Mouse (Mus musculus) G1E (cell line): ENCODE data around the gene Adora3. TPM values are rescaled to one million over a fixed set of nuclear protein-coding genes. Genes with fewer than 3 reads are reported as not detected.

Experiments
- ATAC-seq: 2 replicates; pipeline ENCODE4 v1.8.0; 2016; ENCODE audit warnings: mild to moderate bottlenecking; ENCODE audit not compliant: insufficient number of reproducible peaks, poor library complexity, low FRiP score, severe bottlenecking; ENCODE audit errors: extremely low read depth
- DNase-seq: peaks from one replicate; pipeline ENCODE4 v3.0.0; 2012; ENCODE audit warnings: low spot score
- H3K27me3 ChIP-seq: 2 replicates; pipeline ENCODE4 v1.6.1; 2012; ENCODE audit warnings: mild to moderate bottlenecking, low read length, inconsistent platforms; ENCODE audit not compliant: insufficient read depth
- H3K36me3 ChIP-seq: replicated peaks from 2 replicates; pipeline ENCODE3; 2012; ENCODE audit warnings: mild to moderate bottlenecking, inconsistent platforms
- H3K4me1 ChIP-seq: 2 replicates; pipeline ENCODE4 v1.6.1; 2012; ENCODE audit warnings: low read depth, low read length, inconsistent platforms, mixed read lengths; ENCODE audit not compliant: insufficient read depth
- H3K4me3 ChIP-seq: 2 replicates; pipeline ENCODE4 v1.5.1; 2012; ENCODE audit warnings: low read depth, mild to moderate bottlenecking, inconsistent platforms, low read length, moderate library complexity, mixed read lengths
- H3K9me3 ChIP-seq: replicated peaks from 2 replicates; pipeline ENCODE4 v1.6.1; 2012; ENCODE audit warnings: inconsistent platforms
- CTCF ChIP-seq: IDR thresholded peaks from 2 replicates; pipeline ENCODE4 v1.5.1; 2012; ENCODE audit warnings: low read depth, low read length, inconsistent platforms, mixed read lengths
- GATA1 ChIP-seq: IDR thresholded peaks from 2 replicates; pipeline ENCODE4 v1.6.1; 2012; ENCODE audit warnings: borderline replicate concordance, low read length, inconsistent platforms, mixed read lengths
- GATA2 ChIP-seq: IDR thresholded peaks from 2 replicates; pipeline ENCODE4 v1.6.1; 2012; ENCODE audit warnings: low read depth, low read length, inconsistent platforms, borderline replicate concordance
- POLR2AphosphoS5 ChIP-seq: IDR thresholded peaks from 2 replicates; pipeline ENCODE4 v1.6.1; 2012; ENCODE audit warnings: low read depth, low read length, inconsistent platforms; ENCODE audit not compliant: insufficient replicate concordance
- TAL1 ChIP-seq: conservative IDR thresholded peaks from 2 replicates; pipeline ENCODE4 v1.6.1; 2012; ENCODE audit warnings: low read depth, low read length, inconsistent platforms, mixed read lengths
- polyA plus RNA-seq: library from polyadenylated mRNA; stranded (reverse); fragments of >175 nt; gene quantifications from 2 replicates; pipeline ENCODE4 v1.2.3, GENCODE M21; 2012
- total RNA-seq, 2 experiments: library from RNA; stranded (forward) in 1 of 2; stranded (reverse) in 1 of 2; fragments of 200-1000 nt in 1 of 2; fragments of >200 nt in 1 of 2; fragmentation: Nextera tagmentation in 1 of 2; gene quantifications; 2 replicates each; pipeline ENCODE4 v1.2.3; 2014 to 2017

Gene Adora3
- total and polyA plus RNA-seq, 3 experiments = 17.4 TPM; not detected in 2

DNA sequence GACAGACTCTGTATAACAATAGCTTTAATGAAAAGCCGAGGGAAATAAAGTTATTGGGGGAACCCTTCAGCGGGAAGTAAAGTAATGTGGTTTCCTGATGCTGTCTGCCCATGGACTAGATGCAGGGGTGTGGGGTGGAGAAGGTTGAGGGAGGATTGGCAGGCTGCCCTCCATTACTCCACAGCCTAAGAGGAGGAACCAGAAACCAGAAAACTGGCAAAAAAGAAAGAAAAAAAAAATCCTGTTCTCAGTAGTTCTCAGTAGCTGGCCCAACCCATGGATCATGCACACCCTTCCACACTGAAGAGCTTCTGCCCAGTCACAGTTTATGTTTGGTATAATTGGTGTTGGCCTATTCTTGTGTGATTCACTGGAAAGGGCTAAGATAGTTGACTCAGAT is 27.7 kb downstream of the Adora3 start:
- ATAC-seq (no peak), DNase-seq (no peak)
- H3K36me3 ChIP-seq = no peaks in the 10 kb centered on the region
- H3K27me3 ChIP-seq = no peaks in the 10 kb centered on the region; the same call in 1 of the 2 replicates
- no peak overlapping the region for H3K4me3 ChIP-seq
- H3K9me3 ChIP-seq = no peaks in the 10 kb centered on the region
- TF ChIP-seq CTCF (no peak), TAL1 (no peak), GATA1 (no peak), POLR2AphosphoS5 (no peak), GATA2 (no peak)
- peaks cover 68% of the 10 kb centered on the region for H3K4me1 ChIP-seq

DNA sequence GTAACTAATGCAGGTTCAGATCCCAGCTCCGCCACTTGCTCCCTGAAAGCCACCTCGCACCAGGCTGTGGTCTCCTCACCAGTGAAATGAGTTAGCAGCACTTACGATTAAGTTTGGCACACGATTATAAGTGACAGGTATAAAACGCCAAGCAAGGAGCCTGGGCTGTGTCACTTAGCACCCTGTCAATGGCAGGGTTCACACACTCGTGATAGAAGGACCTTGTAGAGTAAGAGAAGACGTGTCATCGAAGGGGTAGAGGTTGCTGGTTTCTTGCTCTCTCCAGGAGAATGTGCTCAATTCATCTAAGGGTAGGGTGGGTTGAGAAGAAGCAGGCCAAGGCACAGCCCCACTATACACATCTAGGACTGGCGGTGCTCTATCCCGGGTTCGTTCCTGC is 28.2 kb downstream of the Adora3 start:
- Histone ChIP-seq H3K4me1 (peaks cover 67% of the 10 kb centered on the region), H3K27me3 (no peaks in the 10 kb centered on the region; the same call in 1 of the 2 replicates), H3K9me3 (no peaks in the 10 kb centered on the region), H3K4me3 (no peak overlapping the region), H3K36me3 (no peaks in the 10 kb centered on the region)
- TF ChIP-seq CTCF = no peak
- TF ChIP-seq POLR2AphosphoS5 = no peak
- no peak for TF ChIP-seq TAL1
- TF ChIP-seq GATA1 = no peak
- no peak for TF ChIP-seq GATA2
- ATAC-seq (no peak), DNase-seq (no peak)

DNA sequence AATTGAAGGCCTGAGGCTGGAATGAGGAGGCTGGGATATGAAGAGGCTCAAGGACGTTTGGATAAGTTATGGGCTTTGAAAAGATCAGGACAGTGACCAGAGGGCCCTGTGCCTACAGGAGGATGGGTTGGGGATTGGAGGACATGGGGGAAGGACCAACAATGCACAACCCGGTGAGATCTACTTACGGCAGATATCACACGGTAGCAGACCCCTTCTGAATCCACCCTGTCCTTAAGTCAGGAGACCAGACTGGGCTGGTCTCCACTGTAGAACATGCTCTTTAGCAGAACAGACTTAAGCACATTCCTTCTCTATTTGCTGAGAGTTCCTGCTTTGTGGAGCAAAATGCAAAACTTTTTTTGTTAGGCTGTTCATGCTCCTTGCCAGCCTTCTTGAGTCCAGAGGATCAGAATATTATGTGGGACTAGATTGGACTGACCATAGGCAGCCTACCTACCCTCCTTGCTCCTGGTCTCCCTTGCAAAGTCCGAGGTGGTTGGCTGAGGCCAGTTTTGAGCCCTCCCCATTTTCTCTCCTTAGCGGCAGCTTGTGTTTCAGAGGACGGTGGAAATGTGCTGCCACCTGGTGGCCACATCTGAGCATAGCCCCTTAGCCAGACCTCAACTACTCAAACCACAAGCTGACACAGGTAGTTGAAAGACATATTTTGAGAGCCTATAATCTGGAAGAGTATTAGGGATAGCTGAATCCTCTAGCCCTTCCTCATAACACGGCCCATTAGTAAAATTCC is 28.9 kb downstream of the Adora3 start:
- no peaks in the 10 kb centered on the region; the same call in 1 of the 2 replicates for H3K27me3 ChIP-seq
- no peaks in the 10 kb centered on the region for H3K9me3 ChIP-seq
- no peak for DNase-seq
- H3K4me1 ChIP-seq = peaks cover 67% of the 10 kb centered on the region
- ATAC-seq = 0 out of 2 replicates have a peak, but pooled peaks have one; percentile 28
- peak; percentile 90 for TF ChIP-seq CTCF
- no peak for TF ChIP-seq GATA1
- H3K36me3 ChIP-seq = no peaks in the 10 kb centered on the region
- H3K4me3 ChIP-seq = no peak overlapping the region

DNA sequence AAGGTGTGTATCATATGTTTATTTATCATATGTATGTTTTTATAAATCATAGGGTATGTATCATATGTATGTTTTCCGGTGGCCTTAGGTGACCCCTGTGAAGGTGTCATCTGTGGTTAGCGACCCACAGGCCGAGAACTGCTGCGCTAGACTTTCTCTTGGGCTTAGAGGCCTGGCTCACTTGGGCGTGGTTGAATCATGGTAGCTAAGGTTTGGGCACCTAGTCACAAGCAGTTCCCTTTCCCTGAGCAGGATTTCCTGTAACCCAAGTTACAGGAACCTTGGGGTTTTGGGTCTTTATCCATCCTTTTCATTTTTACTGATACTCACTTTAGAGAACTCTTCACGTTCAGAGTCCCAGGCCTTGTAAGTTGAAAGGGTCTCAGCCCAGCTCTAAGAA is 29.6 kb downstream of the Adora3 start:
- no peak for ATAC-seq
- Histone ChIP-seq H3K36me3 (no peaks in the 10 kb centered on the region), H3K9me3 (no peaks in the 10 kb centered on the region), H3K4me1 (peaks cover 67% of the 10 kb centered on the region), H3K4me3 (no peak overlapping the region), H3K27me3 (no peaks in the 10 kb centered on the region; the same call in 1 of the 2 replicates)
- no peak for DNase-seq
- TF ChIP-seq CTCF (no peak), TAL1 (no peak), POLR2AphosphoS5 (no peak), GATA1 (no peak)

DNA sequence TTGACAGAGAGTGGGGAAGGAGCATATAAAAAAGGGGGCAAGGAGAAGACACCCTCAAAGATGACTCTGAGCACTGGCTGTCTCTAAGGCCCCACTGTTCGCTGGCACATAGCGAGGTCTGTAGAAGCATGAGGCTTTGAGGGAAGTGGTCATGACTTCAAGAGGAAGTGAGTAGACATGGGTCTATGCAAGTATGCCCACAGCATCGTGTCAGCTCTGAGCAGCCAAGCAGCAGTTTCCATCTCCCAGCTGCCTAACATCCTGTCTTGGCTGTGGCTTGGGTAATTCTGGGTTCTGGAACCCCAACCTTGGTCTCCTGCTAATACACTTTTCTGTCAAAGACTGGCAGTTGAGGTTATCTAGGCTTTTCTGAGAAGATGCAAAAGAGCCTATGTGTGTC is 30.1 kb downstream of the Adora3 start:
- TF ChIP-seq POLR2AphosphoS5 (no peak), CTCF (no peak), GATA2 (no peak), GATA1 (no peak), TAL1 (no peak)
- DNase-seq (no peak), ATAC-seq (no peak)
- Histone ChIP-seq H3K27me3 (no peaks in the 10 kb centered on the region), H3K9me3 (no peaks in the 10 kb centered on the region), H3K36me3 (no peaks in the 10 kb centered on the region), H3K4me3 (no peak overlapping the region), H3K4me1 (peaks cover 67% of the 10 kb centered on the region)

DNA sequence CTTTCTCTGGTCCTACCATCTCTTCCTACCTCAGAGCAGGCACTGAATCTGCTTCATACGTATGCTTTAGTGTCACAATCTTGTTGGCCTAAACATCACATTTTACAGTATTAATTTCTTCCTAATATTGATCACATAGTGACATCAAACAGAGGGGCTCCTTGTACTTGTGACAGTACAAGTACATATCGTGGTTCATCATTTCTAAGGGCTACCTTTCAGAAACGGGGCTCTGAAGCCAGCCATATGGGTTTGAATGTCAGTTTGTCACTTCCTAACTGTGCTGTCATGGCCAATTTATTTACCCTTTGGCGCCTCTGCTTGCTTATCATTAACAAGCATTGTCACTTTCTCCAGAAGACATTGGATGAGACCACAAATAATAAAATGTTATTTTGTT is 30.8 kb downstream of the Adora3 start:
- DNase-seq (no peak), ATAC-seq (no peak)
- Histone ChIP-seq H3K27me3 (no peaks in the 10 kb centered on the region), H3K4me3 (no peak overlapping the region), H3K9me3 (no peaks in the 10 kb centered on the region), H3K4me1 (peaks cover 72% of the 10 kb centered on the region), H3K36me3 (no peaks in the 10 kb centered on the region)
- TF ChIP-seq GATA2 (no peak), TAL1 (no peak), POLR2AphosphoS5 (no peak), GATA1 (no peak), CTCF (no peak)
